Mouse (Mus musculus): ENCODE results near the gene Elp6. TPM values are rescaled to one million over a fixed set of nuclear protein-coding genes. Genes with fewer than 3 reads are reported as not detected.

Gene Elp6
- polyA plus RNA-seq, 1 experiment from 2014 or later = 30.4 TPM

DNA sequence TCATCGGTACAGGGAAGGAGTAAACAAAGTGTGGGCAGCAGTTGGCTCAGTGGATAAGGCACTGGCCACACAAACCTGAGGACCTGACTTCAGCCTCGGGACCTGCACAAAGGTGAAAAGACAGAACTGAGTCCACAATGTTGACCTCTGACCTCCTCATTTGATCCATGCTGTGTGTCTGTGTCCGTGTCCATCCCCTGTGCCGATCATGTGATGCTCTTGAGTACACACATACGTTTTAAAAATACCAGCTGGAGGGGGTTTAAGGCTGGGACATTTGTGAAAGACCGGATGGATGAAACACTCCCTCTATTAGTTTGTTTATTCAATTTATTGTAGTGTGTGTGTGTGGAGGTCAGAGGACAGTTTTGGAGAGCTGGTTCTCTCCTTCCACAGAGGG is 38.8 kb downstream of the Elp6 start:
- no peaks in the 10 kb centered on the region for H3K27me3 ChIP-seq
- peaks cover 4% of the 10 kb centered on the region; the same call in 1 of the 2 replicates for H3K4me1 ChIP-seq
- H3K4me2 ChIP-seq = no peak overlapping the region
- 27% methylated on average over 6 of the region's 6 CpGs for WGBS
- no peaks in the 10 kb centered on the region for H3K36me3 ChIP-seq
- ATAC-seq (ENCODE audit: borderline replicate concordance, extremely low read depth, low FRiP score, low TSS enrichment) = no peak
- H3K27ac ChIP-seq = no peak overlapping the region
- H3K4me3 ChIP-seq = no peak overlapping the region
- no peaks in the 10 kb centered on the region for H3K9me3 ChIP-seq
- no peak overlapping the region for H3K9ac ChIP-seq

DNA sequence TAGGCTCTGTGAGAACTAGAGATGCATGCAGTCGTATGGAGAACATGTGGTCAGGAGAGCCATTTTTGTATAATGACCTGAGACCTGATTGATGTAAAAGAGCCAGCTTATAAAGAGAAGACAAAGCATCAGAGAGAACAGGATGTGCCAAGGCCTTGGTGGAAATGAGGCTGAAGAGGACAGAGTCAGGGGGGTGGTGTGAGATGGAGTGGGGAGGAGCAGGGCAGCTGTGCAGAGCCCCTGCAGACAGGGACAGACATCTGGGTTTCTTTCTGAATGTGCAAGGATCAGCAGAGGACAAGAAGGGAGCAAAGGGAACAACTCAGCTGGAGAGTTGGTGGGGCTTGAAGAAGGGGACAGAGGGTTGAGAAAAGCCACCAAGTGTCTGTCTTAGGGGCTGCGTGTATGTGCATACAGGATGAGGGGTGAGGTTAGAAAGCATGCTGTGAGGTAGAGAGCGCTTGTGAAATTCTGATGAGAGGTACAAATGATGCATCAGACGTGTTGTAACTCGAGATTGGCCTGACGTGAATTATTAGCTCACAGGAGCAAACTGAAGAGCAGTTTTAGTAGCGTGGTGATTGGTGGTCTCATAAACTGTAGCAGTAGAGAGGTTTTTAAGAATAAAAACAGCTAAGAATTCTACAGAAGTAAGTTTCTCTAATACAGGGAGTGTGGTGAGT is 40.2 kb downstream of the Elp6 start:
- Histone ChIP-seq H3K9ac (no peak overlapping the region), H3K27ac (peak overlapping the region; percentile 26; the same call in 1 of the 2 replicates), H3K36me3 (no peaks in the 10 kb centered on the region), H3K4me1 (peaks cover 9% of the 10 kb centered on the region; the same call in 1 of the 2 replicates), H3K4me3 (no peak overlapping the region), H3K4me2 (no peak overlapping the region), H3K27me3 (no peaks in the 10 kb centered on the region), H3K9me3 (no peaks in the 10 kb centered on the region)
- WGBS = 45% methylated on average over 7 of the region's 7 CpGs
- no peak for ATAC-seq (ENCODE audit: borderline replicate concordance, extremely low read depth, low FRiP score, low TSS enrichment)

- no peaks in the 10 kb centered on the region for H3K27me3 ChIP-seq
- no peaks in the 10 kb centered on the region for H3K36me3 ChIP-seq
- no peak overlapping the region for H3K9ac ChIP-seq
- H3K9me3 ChIP-seq = no peaks in the 10 kb centered on the region
- 0 out of 2 replicates have a peak overlapping the region, but pooled peaks have one; percentile 48 for H3K27ac ChIP-seq
- ATAC-seq (ENCODE audit: borderline replicate concordance, extremely low read depth, low FRiP score, low TSS enrichment) = no peak
- H3K4me3 ChIP-seq = no peak overlapping the region
- 57% methylated on average over 4 of the region's 4 CpGs for WGBS
- H3K4me1 ChIP-seq = peaks cover 9% of the 10 kb centered on the region; the same call in 1 of the 2 replicates
- H3K4me2 ChIP-seq = no peak overlapping the region
These were observed 43.9 kb downstream of the Elp6 start for GRCm38 (mm10) chr9:110348899-110349298.

DNA sequence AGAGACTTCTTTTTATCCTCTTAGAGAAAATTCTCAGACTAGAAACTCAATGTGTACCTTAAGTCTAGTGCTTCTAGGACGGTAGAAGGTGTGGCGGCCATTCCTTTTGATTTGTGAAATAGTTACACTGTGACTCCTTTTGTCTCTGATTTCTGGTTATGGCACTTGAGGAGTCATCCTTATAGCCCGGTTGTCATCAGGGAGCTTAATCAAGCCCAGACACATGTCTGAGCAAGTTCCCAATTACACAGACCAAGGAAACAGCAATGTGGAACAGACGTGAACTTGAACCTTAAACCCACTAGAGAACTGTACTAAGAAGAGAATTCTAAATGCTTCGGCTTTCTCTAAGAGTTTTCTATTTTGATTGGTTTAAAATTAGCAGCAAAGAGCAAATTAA is 45.2 kb downstream of the Elp6 start:
- WGBS = 81% methylated on average over 5 of the region's 5 CpGs
- no peak for ATAC-seq (ENCODE audit: borderline replicate concordance, extremely low read depth, low FRiP score, low TSS enrichment)

DNA sequence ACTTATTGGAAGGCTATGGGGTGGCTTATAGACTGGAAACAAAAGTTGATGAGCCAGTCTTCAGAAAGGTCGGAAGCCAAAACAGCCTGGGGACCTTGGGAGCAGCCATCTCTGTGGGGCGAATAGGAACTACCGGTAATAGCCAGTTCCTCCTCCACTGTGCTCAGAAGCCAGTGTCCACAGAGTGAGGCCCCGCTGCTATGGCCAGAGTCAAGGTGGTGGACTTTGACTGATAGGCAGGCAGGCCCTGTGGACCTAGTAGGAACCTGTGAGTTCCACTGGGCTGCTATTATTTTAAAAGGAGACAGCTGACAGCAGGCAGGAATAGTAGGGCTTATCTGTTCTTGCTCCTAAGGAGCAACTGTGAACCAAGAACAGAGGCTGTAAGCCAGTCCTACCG is 45.6 kb downstream of the Elp6 start:
- 0 out of 2 replicates have a peak, but pooled peaks cover 5% of the 10 kb centered on the region for H3K4me1 ChIP-seq
- no peaks in the 10 kb centered on the region for H3K9me3 ChIP-seq
- H3K27ac ChIP-seq = no peak overlapping the region
- no peak for ATAC-seq (ENCODE audit: borderline replicate concordance, extremely low read depth, low FRiP score, low TSS enrichment)
- H3K27me3 ChIP-seq = no peaks in the 10 kb centered on the region
- H3K9ac ChIP-seq = no peak overlapping the region
- no peak overlapping the region for H3K4me3 ChIP-seq
- H3K36me3 ChIP-seq = 0 out of 2 replicates have a peak, but pooled peaks cover 2% of the 10 kb centered on the region
- WGBS = 85% methylated on average over 5 of the region's 5 CpGs
- no peak overlapping the region for H3K4me2 ChIP-seq

More for the DNA sequence above, 45.2 kb downstream of the Elp6 start:
- Histone ChIP-seq H3K27me3 (no peaks in the 10 kb centered on the region), H3K4me2 (no peak overlapping the region), H3K4me3 (no peak overlapping the region), H3K9ac (no peak overlapping the region), H3K27ac (no peak overlapping the region), H3K36me3 (no peaks in the 10 kb centered on the region), H3K9me3 (no peaks in the 10 kb centered on the region), H3K4me1 (0 out of 2 replicates have a peak, but pooled peaks cover 8% of the 10 kb centered on the region)

DNA sequence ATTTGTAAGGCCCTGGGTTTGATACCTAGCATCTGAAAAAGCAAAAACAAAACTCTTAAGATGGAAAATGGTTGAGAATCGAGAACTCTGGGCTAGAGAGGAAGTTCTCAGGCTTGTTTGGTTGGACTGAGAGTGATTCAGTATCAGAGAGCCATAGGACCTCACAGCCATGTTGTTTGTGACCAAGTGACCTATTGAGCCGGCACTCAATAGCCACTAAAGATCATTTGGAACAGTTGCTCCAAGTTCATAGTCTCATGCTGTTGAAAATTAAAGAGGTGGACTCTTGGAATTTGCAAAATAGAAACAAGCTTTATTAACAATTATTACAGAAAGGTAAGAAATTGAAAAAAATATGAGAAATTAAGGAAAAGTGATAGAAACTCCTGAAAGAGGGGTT is 46.4 kb downstream of the Elp6 start:
- 0 out of 2 replicates have a peak, but pooled peaks cover 5% of the 10 kb centered on the region for H3K4me1 ChIP-seq
- ATAC-seq (ENCODE audit: borderline replicate concordance, extremely low read depth, low FRiP score, low TSS enrichment) = no peak
- H3K4me2 ChIP-seq = no peak overlapping the region
- no peaks in the 10 kb centered on the region for H3K27me3 ChIP-seq
- no peak overlapping the region for H3K27ac ChIP-seq
- H3K9me3 ChIP-seq = no peaks in the 10 kb centered on the region
- 0 out of 2 replicates have a peak, but pooled peaks cover 2% of the 10 kb centered on the region for H3K36me3 ChIP-seq
- H3K9ac ChIP-seq = no peak overlapping the region
- no peak overlapping the region for H3K4me3 ChIP-seq
- WGBS = 77% methylated on average over 2 of the region's 2 CpGs

DNA sequence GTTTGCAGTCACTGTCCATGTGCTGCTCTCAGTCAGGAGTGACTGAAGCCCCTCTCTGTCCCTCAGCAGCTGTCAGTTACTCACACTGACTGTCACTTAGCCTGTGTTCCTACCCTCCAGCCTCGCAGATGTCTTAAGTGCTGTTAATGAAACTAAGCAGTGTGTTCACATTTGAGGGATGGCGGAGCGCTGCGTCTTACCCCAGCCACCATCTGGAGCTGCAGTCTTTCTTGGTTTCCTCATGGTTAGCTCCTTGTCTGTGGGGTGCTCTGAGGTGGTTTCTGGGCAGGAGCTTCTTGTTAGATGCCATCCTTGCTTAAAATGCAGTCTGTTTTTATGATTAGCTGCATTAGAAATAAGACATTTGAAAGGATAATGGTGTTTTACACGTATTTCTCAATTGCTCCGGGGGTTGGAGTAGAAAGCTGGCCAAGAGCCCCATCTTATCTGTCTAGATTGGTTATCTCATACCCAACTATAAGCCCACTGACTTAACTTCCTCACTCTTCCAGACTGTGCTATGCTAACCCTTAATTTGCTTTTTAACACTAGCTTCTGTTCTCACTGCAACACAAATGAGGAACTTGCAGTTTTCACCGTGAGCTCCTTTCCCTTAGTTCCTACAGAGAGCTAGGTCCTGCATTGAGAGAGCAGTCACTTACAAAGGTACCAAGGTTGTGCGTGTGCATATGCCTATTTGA is 47.1 kb downstream of the Elp6 start:
- no peaks in the 10 kb centered on the region for H3K9me3 ChIP-seq
- 0 out of 2 replicates have a peak, but pooled peaks cover 2% of the 10 kb centered on the region for H3K36me3 ChIP-seq
- 79% methylated on average over 8 of the region's 8 CpGs for WGBS
- no peak overlapping the region for H3K4me3 ChIP-seq
- H3K4me2 ChIP-seq = no peak overlapping the region
- H3K27me3 ChIP-seq = no peaks in the 10 kb centered on the region
- no peak overlapping the region for H3K27ac ChIP-seq
- H3K9ac ChIP-seq = no peak overlapping the region
- ATAC-seq (ENCODE audit: borderline replicate concordance, extremely low read depth, low FRiP score, low TSS enrichment) = no peak
- H3K4me1 ChIP-seq = 0 out of 2 replicates have a peak, but pooled peaks cover 5% of the 10 kb centered on the region

- no peak overlapping the region for H3K9ac ChIP-seq
- H3K36me3 ChIP-seq = 0 out of 2 replicates have a peak, but pooled peaks cover 2% of the 10 kb centered on the region
- 67% methylated on average over 2 of the region's 2 CpGs for WGBS
- ATAC-seq (ENCODE audit: borderline replicate concordance, extremely low read depth, low FRiP score, low TSS enrichment) = no peak
- H3K9me3 ChIP-seq = no peaks in the 10 kb centered on the region
- H3K4me2 ChIP-seq = no peak overlapping the region
- H3K4me1 ChIP-seq = no peaks in the 10 kb centered on the region
- H3K27me3 ChIP-seq = no peaks in the 10 kb centered on the region
- no peak overlapping the region for H3K4me3 ChIP-seq
- no peak overlapping the region for H3K27ac ChIP-seq
These were observed 53.4 kb downstream of the Elp6 start for GRCm38 (mm10) chr9:110358341-110358740.

GRCm38 (mm10) chr9:110361299-110361698 is 56.3 kb downstream of the Elp6 start:
- no peaks in the 10 kb centered on the region for H3K9me3 ChIP-seq
- H3K4me1 ChIP-seq = no peaks in the 10 kb centered on the region
- H3K4me3 ChIP-seq = no peak overlapping the region
- H3K4me2 ChIP-seq = no peak overlapping the region
- H3K9ac ChIP-seq = no peak overlapping the region
- ATAC-seq (ENCODE audit: borderline replicate concordance, extremely low read depth, low FRiP score, low TSS enrichment) = no peak
- no peaks in the 10 kb centered on the region for H3K36me3 ChIP-seq
- H3K27me3 ChIP-seq = no peaks in the 10 kb centered on the region
- WGBS = 44% methylated on average over 12 of the region's 12 CpGs
- H3K27ac ChIP-seq = no peak overlapping the region

DNA sequence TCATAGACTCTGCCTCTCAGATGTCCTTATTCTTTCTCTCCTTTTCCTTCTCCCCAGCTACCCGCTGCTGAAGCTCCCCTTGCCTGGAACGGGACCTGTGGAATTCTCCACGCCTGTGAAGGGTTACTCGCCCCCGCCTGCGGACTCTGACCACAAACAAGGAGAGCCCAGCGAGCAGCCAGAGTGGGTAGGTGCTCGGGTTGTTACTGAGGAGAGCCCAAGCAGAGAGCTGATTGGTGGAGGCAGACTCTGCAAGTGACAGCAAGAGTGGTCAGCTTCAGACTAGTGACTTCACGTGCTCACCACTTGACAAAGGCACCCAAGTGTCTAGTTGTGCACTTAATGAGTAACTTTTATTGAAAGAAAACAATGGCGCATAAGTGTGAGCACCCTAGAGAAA is 57.4 kb downstream of the Elp6 start:
- ATAC-seq (ENCODE audit: borderline replicate concordance, extremely low read depth, low FRiP score, low TSS enrichment) = no peak

DNA sequence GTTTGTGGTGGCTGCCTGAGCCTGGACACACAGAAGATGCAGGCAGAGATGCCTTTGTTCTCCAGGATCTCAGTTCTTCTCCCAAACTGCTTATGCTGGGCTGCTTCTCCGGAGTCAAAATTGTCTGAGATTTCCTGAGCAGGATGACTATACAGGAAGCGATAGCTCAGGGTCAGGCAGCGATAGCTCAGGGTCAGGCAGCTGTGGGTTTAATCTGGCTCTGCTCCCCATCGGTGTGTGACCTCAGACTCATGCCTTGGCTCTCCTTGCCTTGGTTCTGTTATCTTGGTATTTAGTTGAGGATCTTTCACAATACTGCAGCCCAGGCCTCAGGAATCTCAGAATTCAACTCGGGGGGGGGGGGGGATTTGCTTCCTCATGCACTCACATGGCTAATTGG is 61.8 kb downstream of the Elp6 start:
- no peak overlapping the region for H3K4me3 ChIP-seq
- no peaks in the 10 kb centered on the region for H3K9me3 ChIP-seq
- ATAC-seq (ENCODE audit: borderline replicate concordance, extremely low read depth, low FRiP score, low TSS enrichment) = no peak
- no peaks in the 10 kb centered on the region for H3K27me3 ChIP-seq
- no peaks in the 10 kb centered on the region for H3K4me1 ChIP-seq
- H3K4me2 ChIP-seq = no peak overlapping the region
- H3K9ac ChIP-seq = no peak overlapping the region
- no peak overlapping the region for H3K27ac ChIP-seq
- no peaks in the 10 kb centered on the region for H3K36me3 ChIP-seq
- WGBS = 50% methylated on average over 5 of the region's 5 CpGs

More for the DNA sequence above, 57.4 kb downstream of the Elp6 start:
- H3K4me2 ChIP-seq = no peak overlapping the region
- no peaks in the 10 kb centered on the region for H3K4me1 ChIP-seq
- H3K27ac ChIP-seq = no peak overlapping the region
- no peaks in the 10 kb centered on the region for H3K9me3 ChIP-seq
- H3K27me3 ChIP-seq = no peaks in the 10 kb centered on the region
- H3K4me3 ChIP-seq = no peak overlapping the region
- no peak overlapping the region for H3K9ac ChIP-seq
- 69% methylated on average over 10 of the region's 10 CpGs for WGBS
- no peaks in the 10 kb centered on the region for H3K36me3 ChIP-seq

- H3K36me3 ChIP-seq = peaks cover 11% of the 10 kb centered on the region; the same call in 1 of the 2 replicates
- no peaks in the 10 kb centered on the region for H3K9me3 ChIP-seq
- H3K27ac ChIP-seq = no peak overlapping the region
- WGBS = 86% methylated on average over 3 of the region's 3 CpGs
- no peaks in the 10 kb centered on the region for H3K4me1 ChIP-seq
- no peaks in the 10 kb centered on the region for H3K27me3 ChIP-seq
- H3K4me2 ChIP-seq = no peak overlapping the region
- H3K4me3 ChIP-seq = no peak overlapping the region
- H3K9ac ChIP-seq = no peak overlapping the region
- no peak for ATAC-seq (ENCODE audit: borderline replicate concordance, extremely low read depth, low FRiP score, low TSS enrichment)
These were observed 64.9 kb downstream of the Elp6 start for GRCm38 (mm10) chr9:110369860-110370259.

All from lung, embryonic 15.5 days (tissue).